In the genomic region with DNA sequence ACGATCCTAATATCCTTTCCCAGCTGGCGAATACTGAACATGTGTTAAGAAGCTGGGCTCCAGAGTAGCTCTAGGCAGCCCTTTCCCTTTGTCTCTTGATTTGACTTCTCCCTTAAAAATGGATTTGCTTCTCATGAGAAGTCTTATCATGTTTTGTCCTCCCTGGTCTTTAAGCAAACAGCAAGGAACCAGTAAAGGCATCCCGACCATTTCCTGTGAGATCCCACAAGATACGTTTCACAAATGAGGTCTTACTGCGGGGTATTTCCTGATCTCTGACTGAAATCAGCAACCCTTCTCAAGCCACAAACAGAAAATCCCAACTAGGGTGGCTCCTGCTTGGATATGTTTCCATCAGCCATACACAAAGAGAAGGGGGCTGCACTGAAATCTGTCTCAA, we compare ENCODE assay signal across 17 mouse cellular contexts.
DNase-seq lines count a peak whose midpoint lies in the region; ATAC-seq lines count a peak whose summit lies in the region.
"Had no signal": no experiment of that assay in that cellular context is flagged by ENCODE, and none has a peak within 500 bp of the region (broad histone marks: within the 10 kb centered on the region; RNA-seq: fewer than 3 reads in every experiment).

No protein-coding gene starts in this region.

- ATAC-seq in cerebellum, adult (ENCODE audit: insufficient number of reproducible peaks, low FRiP score, low TSS enrichment): no peak
- ATAC-seq: forebrain, embryonic 16.5 days; hindbrain, embryonic 16.5 days; inflammation-experienced regulatory T-cells, adult 6 months; intestine, postnatal 0 days had no signal

- intact Hi-C loops in gastrocnemius, postnatal 36 days (cut with DNase I): no loop called here

- DNase-seq in embryo, embryonic 10.5 days (ENCODE audit: low spot score): peak; percentile 29
- DNase-seq in embryo, embryonic 10 days (ENCODE audit: low spot score): no peak
- peak; percentile 3 for DNase-seq in kidney, adult 9 months
- DNase-seq in kidney, adult 8-10 months: no peak
- peak; percentile 12 for DNase-seq in embryo, embryonic 9.5 days (ENCODE audit: extremely low spot score)
- no peak for DNase-seq in gastrocnemius, postnatal 36 days
- DNase-seq: adrenal gland, postnatal 10 days; cerebellum, adult 2 months; cerebellum, postnatal 10 days; gastrocnemius, postnatal 10 days; heart, postnatal 10 days; heart, postnatal 4 days had no signal

Comparison
In these comparisons a context has a peak if more than half of its experiments do, and no peak if none do; other contexts are left out.
1. DNase-seq: peak in embryo, embryonic 10.5 days (single experiment), kidney, adult 9 months (single experiment) and embryo, embryonic 9.5 days (single experiment); none in embryo, embryonic 10 days (single experiment), kidney, adult 8-10 months (0 of 2) and gastrocnemius, postnatal 36 days (0 of 2).